Mouse (Mus musculus): ENCODE measurements at regions not wholly inside any gene's neighbourhood (a gene's known extent, or its start where the extent isn't known, plus 50 kb on each side); places are given as distances from the start of the nearest gene placed in this dataset.

DNA sequence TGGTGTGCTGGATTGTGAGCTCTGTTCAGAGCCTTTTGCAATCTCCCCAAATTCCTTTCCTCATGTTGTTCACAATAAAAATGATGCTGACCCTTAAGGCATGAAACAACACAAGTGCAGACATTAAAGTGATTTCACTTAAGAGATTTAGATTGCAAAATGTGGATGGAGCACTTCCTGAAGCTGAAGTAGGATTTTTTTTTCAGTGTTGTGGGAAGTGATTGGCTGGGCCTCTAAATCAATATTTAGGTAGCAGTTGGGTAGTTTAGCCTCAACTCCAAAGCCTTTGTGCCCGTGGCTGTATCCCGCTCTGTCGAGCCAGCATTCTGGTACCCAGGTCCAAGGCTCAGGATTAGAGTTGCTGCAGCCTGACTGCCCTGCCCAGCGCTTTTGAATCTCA, 133.0 kb downstream of the Zfp706 start:
- TF ChIP-seq CTCF (IDR thresholded peaks at IDR 0.05; ENCODE audit: control insufficient read depth, insufficient read depth, low read length) (no peak), POLR2A (IDR thresholded peaks at IDR 0.05; ENCODE audit: borderline replicate concordance, control insufficient read depth, low read depth, low read length) (no peak)
- 91% methylated on average over 4 of the region's 4 CpGs for WGBS
- H3K4me1 ChIP-seq (ENCODE audit: control insufficient read depth, insufficient read depth, low read length), result peaks cover 6% of the 10 kb centered on the region
- no peak overlapping the region for H3K4me3 ChIP-seq (replicated peaks; ENCODE audit: control insufficient read depth, low read depth, low read length)
- H3K27ac ChIP-seq (ENCODE audit: control insufficient read depth, insufficient read depth, low read depth, low read length, poor library complexity), result no peak overlapping the region

DNA sequence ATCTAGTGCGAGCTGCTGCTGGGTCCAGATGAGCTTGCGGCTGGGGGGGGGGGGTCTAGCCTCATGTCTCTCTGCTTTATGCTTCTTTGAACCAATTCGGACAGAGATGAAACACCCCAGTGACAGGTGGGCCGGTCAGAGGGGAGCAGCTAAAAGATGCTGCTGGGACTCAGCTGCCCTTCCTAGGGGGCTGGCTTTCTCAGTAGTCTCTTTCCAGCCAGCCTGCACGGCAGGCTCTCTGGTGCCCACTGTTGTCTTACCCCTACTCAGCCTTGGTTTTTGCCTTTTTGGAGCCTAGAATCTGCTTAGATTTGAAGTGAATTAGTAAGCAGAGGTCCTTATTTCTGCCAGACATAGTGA, 133.7 kb downstream of the Zfp706 start:
- Histone ChIP-seq H3K4me1 (ENCODE audit: control insufficient read depth, insufficient read depth, low read length) (peaks cover 1% of the 10 kb centered on the region), H3K27ac (ENCODE audit: control insufficient read depth, insufficient read depth, low read depth, low read length, poor library complexity) (no peak overlapping the region), H3K4me3 (replicated peaks; ENCODE audit: control insufficient read depth, low read depth, low read length) (no peak overlapping the region)
- 81% methylated on average over 5 of the region's 5 CpGs for WGBS
- TF ChIP-seq CTCF (IDR thresholded peaks at IDR 0.05; ENCODE audit: control insufficient read depth, insufficient read depth, low read length) (no peak), POLR2A (IDR thresholded peaks at IDR 0.05; ENCODE audit: borderline replicate concordance, control insufficient read depth, low read depth, low read length) (no peak)

DNA sequence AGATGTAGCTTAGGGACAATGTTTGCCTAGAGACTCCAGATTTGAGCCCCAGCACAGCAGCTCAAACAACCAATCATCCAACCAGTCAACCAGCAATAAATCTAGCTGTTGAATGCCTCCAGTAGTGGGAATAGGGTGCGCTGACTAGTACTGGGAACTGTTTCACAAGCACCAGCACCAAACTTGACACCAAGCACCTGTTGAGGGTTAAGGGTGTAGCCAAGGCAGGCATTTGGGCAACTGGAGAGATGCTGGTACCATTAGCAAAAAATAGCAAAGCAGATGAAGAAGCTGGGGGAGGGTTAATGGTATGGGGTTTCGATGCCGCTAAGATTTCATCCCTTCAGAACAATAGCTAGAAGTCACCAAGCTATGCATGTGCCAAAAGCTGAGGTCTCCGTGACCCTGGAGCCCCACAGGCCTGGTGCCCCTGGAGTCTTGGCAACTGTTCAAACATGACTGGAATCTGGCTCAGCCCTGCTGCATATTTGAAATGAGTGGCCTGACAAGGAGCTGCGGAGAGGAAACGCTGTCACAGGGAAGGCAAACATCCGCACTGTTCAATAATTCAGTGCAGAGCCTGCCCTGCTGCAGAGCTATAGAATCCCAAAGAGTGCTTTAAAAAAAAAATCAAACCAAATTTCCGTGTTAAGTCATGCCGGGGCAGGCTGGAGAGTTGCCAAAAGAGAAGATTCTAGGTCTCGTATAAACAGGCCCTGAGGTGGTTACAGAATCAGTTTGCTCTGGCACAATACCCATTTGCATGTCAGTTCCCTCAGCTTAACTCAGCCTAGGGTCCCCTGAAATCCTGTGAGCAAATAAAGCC, 134.3 kb downstream of the Zfp706 start:
- H3K27ac ChIP-seq (ENCODE audit: control insufficient read depth, insufficient read depth, low read depth, low read length, poor library complexity), result no peak overlapping the region
- WGBS, result 49% methylated on average over 10 of the region's 10 CpGs

DNA sequence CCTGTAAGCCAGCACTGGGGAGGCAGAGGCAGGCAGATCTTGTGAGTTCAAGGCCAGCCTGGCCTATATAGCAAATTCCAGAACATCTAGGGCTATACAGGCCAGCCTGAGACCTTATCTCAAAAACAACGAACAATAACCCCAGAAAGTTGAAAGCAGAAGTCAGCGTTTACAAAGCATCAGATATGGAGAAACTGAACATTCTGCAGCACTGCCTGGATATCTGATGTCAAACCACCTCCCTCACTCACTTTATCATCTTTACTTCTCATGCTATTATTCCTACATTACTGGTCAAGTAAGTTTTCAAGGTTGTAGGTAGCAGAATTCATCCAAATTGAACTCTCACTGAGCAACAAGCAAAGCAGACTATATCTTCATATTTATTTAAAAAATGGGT, 135.0 kb downstream of the Zfp706 start:
- H3K4me3 ChIP-seq (replicated peaks; ENCODE audit: control insufficient read depth, low read depth, low read length), result no peak overlapping the region
- WGBS, result 40% methylated on average over 2 of the region's 2 CpGs
- H3K4me1 ChIP-seq (ENCODE audit: control insufficient read depth, insufficient read depth, low read length), result peaks cover under 1% of the 10 kb centered on the region; the same call in 1 of the 2 replicates
- TF ChIP-seq CTCF (IDR thresholded peaks at IDR 0.05; ENCODE audit: control insufficient read depth, insufficient read depth, low read length), result no peak
- no peak overlapping the region for H3K27ac ChIP-seq (ENCODE audit: control insufficient read depth, insufficient read depth, low read depth, low read length, poor library complexity)

More for the DNA sequence above, 134.3 kb downstream of the Zfp706 start:
- H3K4me3 ChIP-seq (replicated peaks; ENCODE audit: control insufficient read depth, low read depth, low read length), result no peak overlapping the region
- peaks cover 1% of the 10 kb centered on the region for H3K4me1 ChIP-seq (ENCODE audit: control insufficient read depth, insufficient read depth, low read length)
- no peak for TF ChIP-seq POLR2A (IDR thresholded peaks at IDR 0.05; ENCODE audit: borderline replicate concordance, control insufficient read depth, low read depth, low read length)
- TF ChIP-seq CTCF (IDR thresholded peaks at IDR 0.05; ENCODE audit: control insufficient read depth, insufficient read depth, low read length), result no peak

DNA sequence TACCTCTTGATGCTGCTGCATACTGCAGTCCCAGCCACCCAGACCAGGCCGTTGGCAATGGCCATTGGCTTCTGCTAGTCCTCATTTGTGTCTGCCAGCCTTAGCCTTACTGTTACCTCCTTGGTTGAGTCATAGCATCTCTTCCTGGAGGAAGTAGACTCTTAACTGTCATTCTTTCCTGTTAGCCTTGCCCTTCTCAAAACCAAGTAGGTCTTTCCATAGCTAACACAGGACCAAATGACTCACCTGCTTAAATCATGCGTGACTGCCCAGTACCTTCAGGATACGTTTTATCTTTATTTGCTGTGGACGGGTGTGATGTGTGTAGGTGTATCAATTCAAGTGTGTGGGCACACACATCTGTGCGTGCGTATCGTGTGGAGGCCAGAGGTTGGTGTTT, 136.9 kb downstream of the Zfp706 start:
- H3K4me3 ChIP-seq (replicated peaks; ENCODE audit: control insufficient read depth, low read depth, low read length), result no peak overlapping the region
- peaks cover under 1% of the 10 kb centered on the region; the same call in 1 of the 2 replicates for H3K4me1 ChIP-seq (ENCODE audit: control insufficient read depth, insufficient read depth, low read length)
- no peak for TF ChIP-seq CTCF (IDR thresholded peaks at IDR 0.05; ENCODE audit: control insufficient read depth, insufficient read depth, low read length)
- no peak for TF ChIP-seq POLR2A (IDR thresholded peaks at IDR 0.05; ENCODE audit: borderline replicate concordance, control insufficient read depth, low read depth, low read length)
- WGBS, result 84% methylated on average over 7 of the region's 7 CpGs
- no peak overlapping the region for H3K27ac ChIP-seq (ENCODE audit: control insufficient read depth, insufficient read depth, low read depth, low read length, poor library complexity)

DNA sequence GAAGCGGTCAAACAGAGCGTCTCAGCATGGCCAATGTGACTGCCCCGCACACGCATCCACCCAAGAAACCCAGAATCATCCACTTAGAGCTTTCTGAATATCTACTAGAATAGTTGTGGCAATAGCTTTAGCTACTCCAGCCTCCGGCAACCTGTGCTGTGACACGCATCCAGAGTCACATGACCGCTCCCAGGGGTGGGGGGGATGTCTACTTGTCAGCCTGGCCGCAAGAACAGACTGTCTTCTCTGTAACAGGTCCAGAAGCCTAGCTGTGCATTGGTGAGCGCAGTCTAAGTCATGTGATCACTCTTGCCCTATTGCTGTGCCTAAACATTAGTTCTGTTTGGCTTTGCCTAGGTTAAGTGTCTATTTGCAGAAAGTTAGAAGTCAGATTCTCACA, 137.5 kb downstream of the Zfp706 start:
- 86% methylated on average over 9 of the region's 9 CpGs for WGBS
- Histone ChIP-seq H3K4me1 (ENCODE audit: control insufficient read depth, insufficient read depth, low read length) (peaks cover 1% of the 10 kb centered on the region; the same call in 1 of the 2 replicates), H3K27ac (ENCODE audit: control insufficient read depth, insufficient read depth, low read depth, low read length, poor library complexity) (no peak overlapping the region), H3K4me3 (replicated peaks; ENCODE audit: control insufficient read depth, low read depth, low read length) (no peak overlapping the region)
- TF ChIP-seq CTCF (IDR thresholded peaks at IDR 0.05; ENCODE audit: control insufficient read depth, insufficient read depth, low read length) (no peak), POLR2A (IDR thresholded peaks at IDR 0.05; ENCODE audit: borderline replicate concordance, control insufficient read depth, low read depth, low read length) (no peak)

DNA sequence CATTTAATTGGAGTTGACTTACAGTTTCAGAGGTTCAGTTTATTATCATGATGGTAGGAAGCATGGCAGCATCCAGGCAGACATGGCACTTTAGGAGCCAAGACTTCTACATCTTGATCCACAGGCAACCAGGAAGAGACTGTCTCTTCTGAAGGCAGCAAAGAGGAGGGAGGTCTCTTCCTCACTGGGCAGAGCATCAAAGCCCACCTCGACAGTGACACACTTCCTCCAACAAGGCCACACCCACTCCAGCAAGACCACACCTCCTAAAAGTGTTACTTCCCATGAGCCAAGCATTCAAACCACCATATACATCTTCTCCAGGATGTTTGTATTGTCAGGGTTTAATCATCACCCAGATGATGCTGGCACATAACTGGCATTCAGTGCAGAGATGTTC, 141.5 kb downstream of the Zfp706 start:
- Histone ChIP-seq H3K4me1 (ENCODE audit: control insufficient read depth, insufficient read depth, low read length) (peaks cover 1% of the 10 kb centered on the region; the same call in 1 of the 2 replicates), H3K4me3 (replicated peaks; ENCODE audit: control insufficient read depth, low read depth, low read length) (no peak overlapping the region), H3K27ac (ENCODE audit: control insufficient read depth, insufficient read depth, low read depth, low read length, poor library complexity) (no peak overlapping the region)
- WGBS, result 0% methylated on average over 1 of the region's 1 CpGs
- TF ChIP-seq POLR2A (IDR thresholded peaks at IDR 0.05; ENCODE audit: borderline replicate concordance, control insufficient read depth, low read depth, low read length) (no peak), CTCF (IDR thresholded peaks at IDR 0.05; ENCODE audit: control insufficient read depth, insufficient read depth, low read length) (no peak)

DNA sequence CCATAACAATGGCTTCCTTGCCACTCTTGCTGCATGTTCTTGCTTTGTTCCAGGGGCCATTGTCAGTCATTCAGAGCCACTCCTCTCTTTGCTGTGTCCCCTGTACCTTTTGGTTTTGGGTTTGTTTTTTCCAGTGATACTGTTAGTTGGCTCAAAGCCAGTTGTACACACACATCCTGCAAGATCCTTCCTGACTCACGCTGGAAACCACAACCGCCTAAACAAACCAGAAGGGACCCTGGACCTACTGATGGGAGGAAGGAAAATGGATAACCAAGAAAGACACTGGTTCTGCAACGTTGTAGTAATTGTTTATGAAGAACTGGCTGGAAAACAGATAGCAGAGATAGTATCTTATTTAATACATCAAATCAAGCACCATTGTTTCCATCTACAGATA, 142.2 kb downstream of the Zfp706 start:
- Histone ChIP-seq H3K27ac (ENCODE audit: control insufficient read depth, insufficient read depth, low read depth, low read length, poor library complexity) (no peak overlapping the region), H3K4me1 (ENCODE audit: control insufficient read depth, insufficient read depth, low read length) (peaks cover 1% of the 10 kb centered on the region; the same call in 1 of the 2 replicates), H3K4me3 (replicated peaks; ENCODE audit: control insufficient read depth, low read depth, low read length) (no peak overlapping the region)
- TF ChIP-seq CTCF (IDR thresholded peaks at IDR 0.05; ENCODE audit: control insufficient read depth, insufficient read depth, low read length) (no peak), POLR2A (IDR thresholded peaks at IDR 0.05; ENCODE audit: borderline replicate concordance, control insufficient read depth, low read depth, low read length) (no peak)
- 9% methylated on average over 3 of the region's 3 CpGs for WGBS

All from bone marrow, adult 2 months (tissue).